Mouse (Mus musculus): ENCODE data around the gene Gm1113. TPM values are rescaled to one million over a fixed set of nuclear protein-coding genes. Genes with fewer than 3 reads are reported as not detected.
A peak's percentile ranks its signal among the peaks of the same experiment; 100 is the strongest.

The Gm1113 gene
- not detected for total RNA-seq (2021)

- intact Hi-C loops (cut with DNase I), result no loop called here
Measured at GRCm38 (mm10) chr9:35518169-35518568, at the start of gene Gm1113. TSS of gene Gm1113 (minus strand) at chr9:35518269.

GRCm38 (mm10) chr9:35564536-35565240, 46.6 kb upstream of the Gm1113 start:
- intact Hi-C loops (cut with DNase I), result no loop called here
- no peak for DNase-seq

More at GRCm38 (mm10) chr9:35518169-35518568, at the start of gene Gm1113:
- DNase-seq, result no peak

DNA sequence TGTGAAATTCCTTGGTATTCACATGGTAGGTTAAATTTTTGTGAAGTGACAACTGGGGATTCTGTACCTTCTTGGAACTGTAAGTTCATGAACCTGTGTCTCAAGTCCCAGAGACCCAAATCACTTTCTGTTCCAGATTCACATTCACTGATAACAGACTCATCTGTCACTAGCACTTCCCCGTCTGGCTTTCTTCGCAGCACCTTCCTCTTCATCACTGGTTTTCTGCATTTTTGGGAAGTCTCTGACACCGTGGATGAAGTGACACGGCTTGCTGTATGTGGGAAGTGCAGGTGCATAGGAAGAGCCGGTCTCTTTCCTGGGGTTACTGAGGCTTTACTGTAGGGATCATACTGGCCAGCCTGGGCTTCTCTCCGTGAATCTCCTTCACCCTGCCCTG, 43.5 kb upstream of the Gm1113 start:
- intact Hi-C loops (cut with DNase I), result no loop called here
- DNase-seq, result no peak

- no peak for DNase-seq
- intact Hi-C loops (cut with DNase I), result no loop called here
Measured at GRCm38 (mm10) chr9:35561076-35561475, 43.0 kb upstream of the Gm1113 start.

DNA sequence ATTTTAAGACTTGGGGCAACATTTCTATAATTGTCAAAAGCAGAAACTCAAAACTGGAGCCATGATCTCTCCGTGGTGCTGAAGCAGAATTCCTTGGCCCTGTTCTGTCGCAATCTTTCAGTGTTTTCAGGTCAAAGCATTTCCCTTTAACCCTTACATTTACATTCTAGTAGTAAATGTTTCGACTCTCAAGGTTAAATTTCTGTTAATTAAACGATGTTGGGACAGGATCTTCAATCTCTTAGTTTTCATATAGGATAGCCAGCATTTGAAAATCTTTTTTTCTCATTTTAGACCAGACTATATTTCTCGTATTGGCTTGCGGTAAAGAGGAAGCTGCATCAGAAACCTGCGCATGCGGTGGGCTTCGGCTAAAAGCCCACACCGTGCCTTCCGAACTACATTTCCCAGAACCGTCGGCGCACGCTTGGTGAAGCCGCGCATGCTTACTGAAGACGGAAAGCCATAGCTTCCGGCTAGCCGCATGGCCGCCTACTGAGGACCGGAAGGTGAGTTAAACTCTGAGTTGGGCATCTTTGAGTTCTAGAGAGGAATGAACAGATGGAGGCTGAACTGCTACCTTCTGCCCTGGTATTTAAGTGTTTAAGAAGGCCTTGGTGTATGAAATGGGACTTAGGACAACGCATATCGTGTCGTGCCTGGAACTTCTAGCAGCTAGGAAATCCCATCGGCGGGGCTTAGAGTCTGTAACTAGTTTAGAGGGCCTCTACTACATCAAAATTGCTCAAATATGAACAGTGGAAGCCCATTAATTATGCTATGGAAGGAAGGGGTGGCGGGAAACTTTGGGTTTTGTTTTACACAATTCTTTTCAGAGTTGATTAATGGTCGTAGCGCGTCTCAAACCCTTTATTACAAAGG, 41.2 kb upstream of the Gm1113 start:
- intact Hi-C loops (cut with DNase I), result no loop called here
- DNase-seq, result peak; percentile 81 to 83

DNA sequence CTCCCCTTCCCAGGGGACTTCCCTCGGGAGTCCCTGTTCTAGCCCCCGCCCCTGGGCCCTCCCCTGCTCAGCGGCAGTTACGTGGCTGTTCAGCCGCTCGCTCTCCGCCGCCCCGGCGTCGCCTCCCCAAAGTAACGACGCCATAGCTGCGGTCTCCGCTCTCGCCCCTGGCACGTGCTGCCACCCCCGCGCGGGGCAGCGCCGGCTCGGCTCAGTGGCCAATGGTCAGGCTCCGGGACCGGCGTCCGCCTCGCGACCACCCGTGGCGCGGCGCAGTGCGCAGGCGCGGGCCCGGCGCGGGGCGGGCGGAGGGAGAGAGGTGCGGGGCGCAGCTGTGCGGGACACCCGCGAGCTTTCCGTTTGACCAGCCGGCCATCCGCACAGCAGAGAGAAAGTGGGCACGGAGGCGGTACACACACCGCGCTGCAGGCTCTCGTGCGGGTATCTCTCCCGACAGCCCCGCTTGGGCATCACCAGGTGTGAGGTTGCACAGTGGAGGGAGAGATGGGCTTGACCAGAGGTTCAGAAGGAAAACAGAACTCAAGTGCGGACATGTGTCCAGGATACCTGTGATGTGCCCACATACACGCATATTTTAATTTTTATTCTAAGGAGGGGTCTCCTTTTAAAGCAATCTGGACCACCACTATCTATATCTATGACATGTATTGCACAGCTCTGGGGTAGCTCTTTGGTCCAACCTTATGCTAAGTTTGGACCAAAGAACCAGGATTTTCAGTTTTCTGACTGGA, 40.4 kb upstream of the Gm1113 start, which contains the start of the genes Ddx25 and Pus3:
Gene Ddx25 (minus strand): TSS at position 272 of the 752 bp plus-strand sequence.
Gene Pus3 (plus strand): TSS at position 339 of the 752 bp plus-strand sequence.
- intact Hi-C loops (cut with DNase I), result no loop called here
- DNase-seq, result no peak

GRCm38 (mm10) chr9:35556494-35557102, 38.5 kb upstream of the Gm1113 start:
- DNase-seq, result no peak
- intact Hi-C loops (cut with DNase I), result no loop called here

DNA sequence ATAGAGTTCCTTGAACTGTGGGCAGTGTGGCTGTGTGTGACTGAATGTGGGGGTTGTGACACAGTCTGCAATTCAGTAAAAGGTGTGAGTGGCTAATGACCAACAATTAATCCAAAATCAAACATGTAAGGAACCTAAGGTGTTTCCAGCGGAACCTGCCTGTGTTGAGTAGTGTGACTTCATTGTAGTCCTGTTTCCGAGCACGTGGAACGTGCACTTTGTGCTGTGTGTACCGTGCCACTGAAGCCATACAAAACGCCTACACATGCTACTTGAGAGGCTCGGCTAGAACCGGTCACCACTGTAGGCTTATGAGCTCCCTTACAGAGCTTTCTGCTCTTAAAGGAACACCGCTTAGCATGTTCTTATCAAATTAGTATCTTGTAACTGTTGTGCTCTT, 30.4 kb upstream of the Gm1113 start:
- intact Hi-C loops (cut with DNase I), result loop anchor here (10.0 kb wide), 1 partner anchor 524 kb away; no protein-coding TSS in a partner anchor
- no peak for DNase-seq

- intact Hi-C loops (cut with DNase I), result loop anchor here (10.0 kb wide), 1 partner anchor 522 kb away; no protein-coding TSS in a partner anchor
Measured at GRCm38 (mm10) chr9:35546745-35547144, 28.7 kb upstream of the Gm1113 start.

GRCm38 (mm10) chr9:35545704-35546103, 27.6 kb upstream of the Gm1113 start:
- intact Hi-C loops (cut with DNase I), result loop anchor here (10.0 kb wide), 1 partner anchor 521 kb away; no protein-coding TSS in a partner anchor
- DNase-seq, result no peak

More at GRCm38 (mm10) chr9:35546745-35547144, 28.7 kb upstream of the Gm1113 start:
- no peak for DNase-seq

- intact Hi-C loops (cut with DNase I), result loop anchor here (10.0 kb wide), 1 partner anchor 520 kb away; no protein-coding TSS in a partner anchor
- peak; percentile 43 to 62 for DNase-seq
Measured at GRCm38 (mm10) chr9:35544666-35545065, 26.6 kb upstream of the Gm1113 start.

DNA sequence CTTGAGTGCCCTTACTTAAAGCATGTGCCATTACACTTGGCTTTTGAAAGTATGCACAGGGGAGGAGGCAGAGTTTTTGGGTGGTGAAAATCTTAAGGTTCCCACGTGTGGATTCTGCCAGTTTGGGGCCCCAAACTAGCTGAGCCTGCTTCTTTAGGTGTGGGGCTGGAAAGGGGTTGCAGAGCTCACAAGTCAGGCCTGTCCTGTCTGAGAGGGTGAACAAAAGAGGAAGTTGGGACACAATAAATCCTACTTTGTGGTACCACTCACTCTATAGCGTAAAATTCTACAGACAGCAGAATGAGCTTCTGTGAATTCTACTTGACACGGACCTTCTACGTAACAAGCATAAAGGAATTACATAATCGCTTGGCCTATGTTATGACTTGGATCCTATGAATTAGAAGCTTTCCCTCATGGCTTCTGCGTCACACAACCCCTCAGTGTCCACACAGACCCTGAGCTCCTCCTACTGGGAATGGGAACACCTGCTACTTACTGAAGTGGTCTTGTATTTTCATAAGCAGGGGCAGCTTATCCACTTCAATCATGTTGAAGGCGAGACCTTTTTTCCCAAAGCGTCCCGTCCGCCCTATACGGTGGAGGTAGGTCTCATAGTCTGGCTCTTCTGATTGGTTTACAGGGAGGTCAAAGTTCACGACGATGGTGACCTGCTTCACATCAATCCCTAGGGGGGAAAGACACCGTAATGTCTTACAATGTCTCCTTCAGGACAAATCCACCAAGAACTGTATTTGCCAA, 25.2 kb upstream of the Gm1113 start:
- DNase-seq, result no peak
- intact Hi-C loops (cut with DNase I), result loop anchor here (10.0 kb wide), 1 partner anchor 518 kb away; no protein-coding TSS in a partner anchor

- DNase-seq, result no peak
- intact Hi-C loops (cut with DNase I), result loop anchor here (1.0 to 10.0 kb wide), 2 partner anchors 260 to 517 kb away; no protein-coding TSS in a partner anchor
Measured at GRCm38 (mm10) chr9:35541941-35542340, 23.9 kb upstream of the Gm1113 start.

DNA sequence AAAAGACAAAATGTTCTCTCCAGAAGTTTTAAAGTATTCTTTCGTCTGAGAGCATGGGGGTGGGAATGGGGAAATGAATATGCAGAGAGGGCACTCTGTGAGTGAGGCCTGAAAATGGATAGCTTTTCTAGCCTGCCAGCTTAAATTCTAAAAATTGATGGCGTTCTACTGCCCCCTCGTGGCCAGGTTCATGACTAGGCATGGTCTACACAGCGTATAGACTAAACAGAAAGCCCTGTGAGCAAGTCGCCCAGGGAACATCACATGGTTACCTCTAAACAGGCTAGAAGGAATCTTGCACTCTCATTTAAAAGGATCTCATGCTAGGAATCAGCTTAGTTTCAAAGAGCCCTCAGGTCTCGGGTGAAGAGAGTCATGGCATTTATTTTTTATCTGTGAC, 23.4 kb upstream of the Gm1113 start:
- peak; percentile 84 to 90 for DNase-seq
- intact Hi-C loops (cut with DNase I), result loop anchor here (1.0 to 10.0 kb wide), 2 partner anchors 259 to 517 kb away; no protein-coding TSS in a partner anchor

DNA sequence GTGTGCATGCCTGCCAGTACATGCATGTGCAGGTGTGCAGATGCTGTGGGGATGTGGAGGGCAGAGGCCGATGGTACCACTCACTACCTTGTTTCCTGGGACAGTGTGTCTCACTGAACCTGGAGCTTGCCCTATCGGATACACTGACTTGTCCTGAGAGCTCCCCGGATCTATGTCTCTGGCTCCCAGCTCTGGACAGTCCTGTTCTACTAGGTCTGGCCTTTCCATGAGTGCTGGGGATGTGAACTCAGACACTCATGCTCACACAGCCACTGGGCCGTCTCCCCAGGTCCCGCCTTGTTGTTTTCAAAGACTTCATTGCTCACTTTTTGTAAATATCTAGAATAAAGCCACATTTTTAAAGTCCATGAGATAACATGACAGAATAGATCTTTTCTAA, 23.0 kb upstream of the Gm1113 start:
- intact Hi-C loops (cut with DNase I), result loop anchor here (1.0 to 10.0 kb wide), 2 partner anchors 259 to 516 kb away; no protein-coding TSS in a partner anchor
- DNase-seq, result no peak

DNA sequence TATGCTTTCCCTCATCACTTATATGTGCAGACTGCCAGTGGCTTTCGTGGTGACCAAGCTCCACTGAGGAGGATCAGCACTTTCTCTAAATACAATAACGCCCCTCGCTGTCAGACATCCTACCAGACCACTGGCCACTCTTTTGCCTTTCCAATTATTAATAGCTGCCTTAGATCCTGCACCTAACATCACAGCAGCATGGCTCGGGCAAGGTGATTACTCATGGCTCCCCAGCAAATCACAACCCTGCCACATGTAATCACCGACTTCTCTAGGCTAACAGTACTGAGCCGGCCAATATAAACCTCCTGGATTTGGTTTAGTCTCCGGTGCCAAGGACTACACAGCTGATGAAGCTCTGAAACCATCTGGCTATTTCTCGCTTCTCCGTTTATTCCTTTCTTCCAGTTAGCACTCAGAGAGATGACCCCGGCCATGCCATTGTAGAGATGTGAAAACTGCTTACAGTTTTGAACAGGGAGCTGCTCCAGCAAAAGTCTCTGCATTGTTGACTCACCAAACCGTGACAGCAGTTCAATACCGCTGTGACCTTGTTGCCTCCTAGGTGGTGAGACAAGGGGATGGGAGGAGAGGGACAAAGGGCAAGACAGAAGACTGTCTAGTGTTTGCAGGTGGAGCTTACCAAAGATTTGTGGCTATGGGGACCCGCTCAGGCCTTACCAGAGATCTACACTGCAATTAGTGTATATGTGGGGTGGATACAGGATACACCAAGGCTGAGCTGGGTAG, 21.1 kb upstream of the Gm1113 start:
- no peak for DNase-seq
- intact Hi-C loops (cut with DNase I), result no loop called here

DNA sequence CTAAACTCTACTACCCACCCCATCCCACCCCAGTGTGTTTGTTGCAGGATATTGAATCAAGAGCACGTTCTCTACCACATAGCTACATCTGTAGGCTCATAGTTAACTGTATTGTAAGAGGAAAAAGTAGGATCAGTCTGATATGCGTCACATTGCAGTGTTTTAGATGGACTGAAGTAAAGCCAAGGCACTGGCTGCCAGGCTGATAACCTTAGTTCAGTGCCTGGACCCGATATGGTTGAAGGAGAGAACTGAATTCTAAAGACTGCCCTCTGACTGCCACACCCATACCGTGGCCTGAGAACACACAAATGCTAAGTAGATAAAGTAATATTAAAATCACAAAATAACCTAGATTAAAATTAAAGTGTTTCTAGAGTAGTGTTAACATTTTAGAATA, 17.8 kb upstream of the Gm1113 start:
- no peak for DNase-seq
- intact Hi-C loops (cut with DNase I), result no loop called here

GRCm38 (mm10) chr9:35535110-35535509, 17.0 kb upstream of the Gm1113 start:
- intact Hi-C loops (cut with DNase I), result no loop called here
- DNase-seq, result peak; percentile 64 to 76

Measured in heart, postnatal 10 days (tissue).